Mouse (Mus musculus): ENCODE data around the gene Slc23a3.
A peak's percentile ranks its signal among the peaks of the same experiment; 100 is the strongest.

Gene Slc23a3

DNA sequence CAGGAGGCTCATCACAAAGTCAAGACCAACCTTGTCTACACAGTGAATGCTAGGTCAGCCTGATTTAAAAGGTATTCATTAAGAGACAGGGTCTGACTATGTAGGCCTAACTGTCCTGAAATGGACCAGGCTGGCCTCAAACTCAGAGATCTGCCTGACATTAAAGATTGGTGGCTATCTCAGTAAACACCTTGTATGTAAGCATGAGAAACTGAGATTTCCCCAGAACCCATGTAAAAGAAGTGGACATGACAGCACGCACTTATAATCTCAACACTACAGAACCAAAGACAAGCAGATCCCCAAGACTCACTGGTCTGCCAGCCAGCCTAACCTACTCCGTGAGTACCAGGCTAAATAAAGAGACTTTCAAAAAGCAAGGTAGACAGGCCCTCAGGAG is 4.8 kb upstream of the Slc23a3 start:
- no peak for DNase-seq

DNA sequence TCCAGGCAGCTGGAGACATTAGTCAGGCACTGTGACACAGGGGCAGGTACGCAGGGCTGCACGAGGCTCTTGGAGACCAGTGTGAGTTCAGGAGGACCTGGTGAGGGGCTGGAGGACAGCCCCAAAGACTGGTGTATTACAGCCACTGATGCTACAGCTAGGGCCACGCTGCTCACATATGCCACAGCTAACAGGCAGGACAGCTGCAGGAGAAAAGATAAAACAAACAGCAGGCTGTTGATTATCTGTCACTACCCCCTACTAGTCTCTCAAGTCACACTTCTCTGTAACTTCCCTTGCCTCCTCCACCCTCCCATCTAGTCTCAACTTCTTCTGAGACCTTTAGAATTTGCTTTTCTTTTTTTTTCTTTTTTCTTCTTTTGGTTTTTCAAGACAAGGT is 3.0 kb upstream of the Slc23a3 start:
- no peak for DNase-seq

DNA sequence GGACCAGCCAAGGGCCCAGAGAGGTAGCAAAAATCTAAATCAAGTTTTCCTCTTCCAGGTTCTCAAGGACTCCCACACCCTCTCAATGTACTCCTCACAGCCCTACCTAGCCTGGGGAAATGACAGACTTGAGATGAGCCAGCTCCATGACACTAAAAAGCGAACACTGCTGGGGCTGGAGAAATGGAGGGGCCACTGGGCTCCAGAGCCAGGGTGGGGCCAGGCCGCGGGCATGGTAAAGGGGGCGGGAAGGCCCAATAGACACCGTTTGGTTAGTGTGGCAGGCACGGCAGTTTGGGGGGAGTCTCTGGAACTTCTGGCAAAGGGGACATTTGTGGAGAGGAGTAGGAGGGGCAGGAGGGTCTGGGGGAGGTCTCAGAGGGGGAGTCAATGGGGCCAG is 2.6 kb upstream of the Slc23a3 start:
- DNase-seq: no peak

DNA sequence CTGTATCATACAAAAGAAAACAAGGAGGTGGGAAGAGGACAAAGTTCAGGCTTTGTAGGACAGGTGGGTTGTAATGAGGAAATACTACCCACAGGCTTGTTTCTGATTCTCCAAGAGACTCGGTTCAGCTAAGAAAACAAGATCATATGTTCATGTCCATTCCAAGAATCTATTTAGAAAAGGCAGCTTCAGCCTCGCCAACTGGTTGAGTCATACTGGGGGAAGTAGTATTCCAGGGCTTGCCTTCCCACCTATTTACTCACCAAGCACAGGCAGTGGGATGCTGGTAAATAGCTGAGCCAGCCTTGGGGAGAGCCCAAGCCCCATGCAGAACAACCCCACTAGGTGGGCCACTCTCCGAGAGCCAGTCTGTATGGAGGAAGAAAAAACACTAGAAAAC is 5.0 kb downstream of the Slc23a3 start:
- no peak for DNase-seq

DNA sequence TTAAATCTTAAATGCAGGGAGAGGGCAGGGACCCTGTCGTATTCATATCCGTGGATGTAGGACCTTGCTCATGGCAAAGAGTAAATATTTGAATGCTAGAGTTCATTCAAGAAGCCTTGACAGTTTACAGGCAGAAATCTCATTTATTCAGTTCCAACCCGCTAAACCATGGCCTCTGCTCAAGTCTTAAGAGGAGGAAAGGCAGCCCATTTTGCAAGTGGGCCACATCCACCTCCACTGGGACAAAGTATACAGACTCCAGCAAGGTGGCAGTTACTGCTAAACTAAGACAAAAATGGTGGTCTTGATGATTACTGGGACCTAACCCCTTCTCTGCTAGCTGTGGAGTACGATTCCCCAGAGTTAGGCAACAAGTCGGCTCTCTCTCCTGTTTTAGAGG is 8.3 kb downstream of the Slc23a3 start:
- no peak for DNase-seq

DNA sequence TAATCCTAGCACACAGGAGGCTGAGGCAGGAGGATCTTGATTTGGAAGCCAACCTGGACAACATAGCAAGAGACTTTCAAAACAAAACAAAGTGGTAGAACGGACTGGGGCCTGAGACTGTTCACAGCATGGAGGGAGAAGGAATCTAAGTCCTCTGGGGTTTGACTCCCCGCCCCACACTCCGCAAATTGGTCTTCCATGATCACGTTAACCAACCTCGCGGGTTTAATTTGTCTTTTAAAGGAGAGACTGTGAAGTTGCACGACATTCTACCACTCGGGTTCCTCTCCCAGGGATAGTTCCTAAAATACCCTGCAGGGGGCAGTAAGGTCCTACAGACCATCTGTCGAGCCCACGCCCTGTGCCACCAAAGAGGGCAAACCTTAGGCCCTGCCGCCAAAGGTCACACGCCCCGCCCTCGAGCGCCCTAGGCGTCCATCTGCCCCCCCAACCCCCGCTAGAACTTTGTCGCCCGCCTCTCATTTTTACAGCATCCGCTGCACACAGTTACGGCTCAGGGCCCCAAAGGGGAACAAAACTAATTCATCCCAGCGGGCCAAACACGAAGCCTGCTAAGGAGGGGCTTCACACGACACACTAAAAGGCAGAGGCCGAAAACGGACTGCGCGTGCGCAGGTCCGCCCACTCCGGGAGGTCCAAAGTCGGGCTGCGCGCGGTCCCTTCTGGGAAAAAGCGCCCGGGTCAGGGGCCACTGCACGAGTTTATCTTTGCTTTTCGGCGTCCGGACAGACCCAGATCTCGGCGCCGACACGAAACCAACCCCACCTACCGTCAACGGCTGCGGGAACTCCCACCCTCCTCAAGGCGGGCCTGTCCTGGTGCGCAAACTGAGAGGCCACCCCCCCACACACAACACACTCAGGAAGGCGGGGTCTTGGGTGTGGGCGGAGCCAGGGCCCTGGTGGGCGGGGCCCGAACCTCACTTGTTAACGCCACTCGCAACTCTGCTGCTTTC is 9.1 kb downstream of the Slc23a3 start, which contains the start of gene Nhej1:
Nhej1 (minus strand) TSS at position 855 of the 976 bp plus-strand sequence.
- DNase-seq: peak; percentile 87 to 94

DNA sequence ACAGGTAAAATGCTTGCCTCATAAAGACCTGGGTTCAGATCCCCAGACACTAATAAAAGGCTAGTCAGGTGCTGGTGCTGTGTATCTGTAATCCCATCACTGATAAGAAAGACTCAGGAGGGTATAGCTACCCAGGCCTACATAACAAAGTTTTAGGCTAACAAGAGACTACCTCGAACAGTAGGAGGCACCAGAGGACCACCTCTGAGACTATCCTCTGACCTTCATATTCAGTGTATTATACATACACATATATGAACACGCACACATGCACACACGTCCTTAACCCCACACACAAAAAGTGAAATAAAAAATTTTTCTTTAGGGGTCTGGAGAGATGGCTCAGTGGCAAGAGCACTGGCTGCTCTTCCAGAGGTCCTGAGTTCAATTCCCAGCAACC is 11.5 kb downstream of the Slc23a3 start:
- no peak for DNase-seq

Data from cerebellum, adult 18-20 months (tissue).